Mouse (Mus musculus): ENCODE measurements around the gene Fuom. TPM values are rescaled to one million over a fixed set of nuclear protein-coding genes. Genes with fewer than 3 reads are reported as not detected.
A peak's percentile ranks its signal among the peaks of the same experiment; 100 is the strongest.

The Fuom gene
- polyA plus RNA-seq, 1 experiment from 2014 or later: 15.8 TPM

GRCm38 (mm10) chr7:140116329-140117054 lies 14.3 kb upstream of the Fuom start, which contains the start of gene Echs1:
Gene Echs1, minus strand, starts transcription at chr7:140116476.
- no peaks in the 10 kb centered on the region for H3K4me1 ChIP-seq (replicated peaks; ENCODE audit: control insufficient read depth, insufficient read depth, low read length)
- H3K27me3 ChIP-seq (ENCODE audit: control insufficient read depth, insufficient read depth, low read length): no peaks in the 10 kb centered on the region
- peak; percentile 96 for ATAC-seq (replicated peaks; ENCODE audit: low FRiP score)
- no peaks in the 10 kb centered on the region for H3K9me3 ChIP-seq (ENCODE audit: control insufficient read depth, low read length)
- 4% methylated on average over 28 of the region's 28 CpGs for WGBS
- peak within 1 kb of the TSS; percentile 56 for H3K4me3 ChIP-seq (ENCODE audit: low read depth, low read length)
- peak within 1 kb of the TSS; percentile 80 for H3K9ac ChIP-seq (ENCODE audit: low read length)
- DNase-seq (ENCODE audit: low spot score): peak; percentile 89
- H3K4me2 ChIP-seq (ENCODE audit: low read depth, low read length, severe bottlenecking): peak within 1 kb of the TSS; percentile 68
- H3K27ac ChIP-seq (ENCODE audit: low read depth, low read length): 0 out of 2 replicates have a peak within 1 kb of the TSS, but pooled peaks have one; percentile 3
- H3K36me3 ChIP-seq (ENCODE audit: control insufficient read depth, insufficient read depth, low read length): peaks cover 3% of the 10 kb centered on the region; the same call in 1 of the 2 replicates

GRCm38 (mm10) chr7:140115583-140116328 lies 13.5 kb upstream of the Fuom start, which contains the start of gene Paox:
Gene Paox, plus strand, starts transcription at chr7:140115799.
- H3K9me3 ChIP-seq (ENCODE audit: control insufficient read depth, low read length): no peaks in the 10 kb centered on the region
- peak within 1 kb of the TSS; percentile 56 for H3K4me3 ChIP-seq (ENCODE audit: low read depth, low read length)
- ATAC-seq (replicated peaks; ENCODE audit: low FRiP score) (peak; percentile 72), DNase-seq (ENCODE audit: low spot score) (no peak)
- 3% methylated on average over 23 of the region's 23 CpGs for WGBS
- H3K27ac ChIP-seq (ENCODE audit: low read depth, low read length): 0 out of 2 replicates have a peak within 1 kb of the TSS, but pooled peaks have one; percentile 3
- peak within 1 kb of the TSS; percentile 68 for H3K4me2 ChIP-seq (ENCODE audit: low read depth, low read length, severe bottlenecking)
- H3K9ac ChIP-seq (ENCODE audit: low read length): peak within 1 kb of the TSS; percentile 80
- H3K4me1 ChIP-seq (replicated peaks; ENCODE audit: control insufficient read depth, insufficient read depth, low read length): no peaks in the 10 kb centered on the region
- H3K36me3 ChIP-seq (ENCODE audit: control insufficient read depth, insufficient read depth, low read length): peaks cover 3% of the 10 kb centered on the region; the same call in 1 of the 2 replicates
- H3K27me3 ChIP-seq (ENCODE audit: control insufficient read depth, insufficient read depth, low read length): no peaks in the 10 kb centered on the region

- H3K4me2 ChIP-seq (ENCODE audit: low read depth, low read length, severe bottlenecking): no peak overlapping the region
- 73% methylated on average over 3 of the region's 3 CpGs for WGBS
- no peak overlapping the region for H3K9ac ChIP-seq (ENCODE audit: low read length)
- H3K27me3 ChIP-seq (ENCODE audit: control insufficient read depth, insufficient read depth, low read length): no peaks in the 10 kb centered on the region
- no peaks in the 10 kb centered on the region for H3K9me3 ChIP-seq (ENCODE audit: control insufficient read depth, low read length)
- H3K4me3 ChIP-seq (ENCODE audit: low read depth, low read length): no peak overlapping the region
- no peak for DNase-seq (ENCODE audit: low spot score)
- no peak for ATAC-seq (replicated peaks; ENCODE audit: low FRiP score)
- no peak overlapping the region for H3K27ac ChIP-seq (ENCODE audit: low read depth, low read length)
- H3K36me3 ChIP-seq (ENCODE audit: control insufficient read depth, insufficient read depth, low read length): peaks cover 3% of the 10 kb centered on the region; the same call in 1 of the 2 replicates
- H3K4me1 ChIP-seq (replicated peaks; ENCODE audit: control insufficient read depth, insufficient read depth, low read length): no peaks in the 10 kb centered on the region
Measured at GRCm38 (mm10) chr7:140111943-140112342, 9.7 kb upstream of the Fuom start.

GRCm38 (mm10) chr7:140104009-140104408 lies 1.8 kb upstream of the Fuom start:
- H3K4me2 ChIP-seq (ENCODE audit: low read depth, low read length, severe bottlenecking): no peak overlapping the region
- no peaks in the 10 kb centered on the region for H3K4me1 ChIP-seq (replicated peaks; ENCODE audit: control insufficient read depth, insufficient read depth, low read length)
- H3K4me3 ChIP-seq (ENCODE audit: low read depth, low read length): no peak overlapping the region
- H3K27ac ChIP-seq (ENCODE audit: low read depth, low read length): no peak overlapping the region
- WGBS: 81% methylated on average over 4 of the region's 4 CpGs
- DNase-seq (ENCODE audit: low spot score): no peak
- no peaks in the 10 kb centered on the region for H3K9me3 ChIP-seq (ENCODE audit: control insufficient read depth, low read length)
- no peak overlapping the region for H3K9ac ChIP-seq (ENCODE audit: low read length)
- no peaks in the 10 kb centered on the region for H3K27me3 ChIP-seq (ENCODE audit: control insufficient read depth, insufficient read depth, low read length)
- ATAC-seq (replicated peaks; ENCODE audit: low FRiP score): no peak
- no peaks in the 10 kb centered on the region; the same call in 1 of the 2 replicates for H3K36me3 ChIP-seq (ENCODE audit: control insufficient read depth, insufficient read depth, low read length)

GRCm38 (mm10) chr7:140101498-140101897 lies 743 bp downstream of the Fuom start:
- peak; percentile 51; the same call in 1 of the 2 replicates for ATAC-seq (replicated peaks; ENCODE audit: low FRiP score)
- peak overlapping the region; percentile 73 for H3K4me2 ChIP-seq (ENCODE audit: low read depth, low read length, severe bottlenecking)

GRCm38 (mm10) chr7:140098466-140098865 lies 3.8 kb downstream of the Fuom start:
- Histone ChIP-seq H3K9ac (ENCODE audit: low read length) (no peak overlapping the region), H3K36me3 (ENCODE audit: control insufficient read depth, insufficient read depth, low read length) (no peaks in the 10 kb centered on the region), H3K4me3 (ENCODE audit: low read depth, low read length) (no peak overlapping the region), H3K27me3 (ENCODE audit: control insufficient read depth, insufficient read depth, low read length) (no peaks in the 10 kb centered on the region), H3K9me3 (ENCODE audit: control insufficient read depth, low read length) (no peaks in the 10 kb centered on the region), H3K27ac (ENCODE audit: low read depth, low read length) (no peak overlapping the region), H3K4me1 (replicated peaks; ENCODE audit: control insufficient read depth, insufficient read depth, low read length) (no peaks in the 10 kb centered on the region), H3K4me2 (ENCODE audit: low read depth, low read length, severe bottlenecking) (no peak overlapping the region)
- DNase-seq (ENCODE audit: low spot score): no peak
- WGBS: 89% methylated on average over 1 of the region's 1 CpGs
- no peak for ATAC-seq (replicated peaks; ENCODE audit: low FRiP score)

More at GRCm38 (mm10) chr7:140101498-140101897, 743 bp downstream of the Fuom start:
- H3K27ac ChIP-seq (ENCODE audit: low read depth, low read length): no peak overlapping the region
- H3K9ac ChIP-seq (ENCODE audit: low read length): peak overlapping the region; percentile 68
- H3K4me1 ChIP-seq (replicated peaks; ENCODE audit: control insufficient read depth, insufficient read depth, low read length): no peaks in the 10 kb centered on the region
- no peaks in the 10 kb centered on the region; the same call in 1 of the 2 replicates for H3K36me3 ChIP-seq (ENCODE audit: control insufficient read depth, insufficient read depth, low read length)
- no peak for DNase-seq (ENCODE audit: low spot score)
- WGBS: 81% methylated on average over 10 of the region's 10 CpGs
- H3K9me3 ChIP-seq (ENCODE audit: control insufficient read depth, low read length): no peaks in the 10 kb centered on the region
- peak overlapping the region; percentile 37 for H3K4me3 ChIP-seq (ENCODE audit: low read depth, low read length)
- no peaks in the 10 kb centered on the region for H3K27me3 ChIP-seq (ENCODE audit: control insufficient read depth, insufficient read depth, low read length)

GRCm38 (mm10) chr7:140096055-140096454 lies 6.2 kb downstream of the Fuom start:
- no peaks in the 10 kb centered on the region for H3K27me3 ChIP-seq (ENCODE audit: control insufficient read depth, insufficient read depth, low read length)
- no peaks in the 10 kb centered on the region for H3K9me3 ChIP-seq (ENCODE audit: control insufficient read depth, low read length)
- no peak overlapping the region for H3K4me3 ChIP-seq (ENCODE audit: low read depth, low read length)
- DNase-seq (ENCODE audit: low spot score) (no peak), ATAC-seq (replicated peaks; ENCODE audit: low FRiP score) (no peak)
- no peaks in the 10 kb centered on the region for H3K36me3 ChIP-seq (ENCODE audit: control insufficient read depth, insufficient read depth, low read length)
- no peak overlapping the region for H3K4me2 ChIP-seq (ENCODE audit: low read depth, low read length, severe bottlenecking)
- H3K9ac ChIP-seq (ENCODE audit: low read length): no peak overlapping the region
- no peaks in the 10 kb centered on the region for H3K4me1 ChIP-seq (replicated peaks; ENCODE audit: control insufficient read depth, insufficient read depth, low read length)
- no peak overlapping the region for H3K27ac ChIP-seq (ENCODE audit: low read depth, low read length)

GRCm38 (mm10) chr7:140095556-140095955 lies 6.7 kb downstream of the Fuom start:
- no peak for DNase-seq (ENCODE audit: low spot score)
- H3K36me3 ChIP-seq (ENCODE audit: control insufficient read depth, insufficient read depth, low read length): no peaks in the 10 kb centered on the region
- no peak for ATAC-seq (replicated peaks; ENCODE audit: low FRiP score)
- no peak overlapping the region for H3K4me2 ChIP-seq (ENCODE audit: low read depth, low read length, severe bottlenecking)
- no peaks in the 10 kb centered on the region for H3K9me3 ChIP-seq (ENCODE audit: control insufficient read depth, low read length)
- no peak overlapping the region for H3K27ac ChIP-seq (ENCODE audit: low read depth, low read length)
- no peak overlapping the region for H3K9ac ChIP-seq (ENCODE audit: low read length)
- H3K4me1 ChIP-seq (replicated peaks; ENCODE audit: control insufficient read depth, insufficient read depth, low read length): no peaks in the 10 kb centered on the region
- H3K4me3 ChIP-seq (ENCODE audit: low read depth, low read length): no peak overlapping the region
- H3K27me3 ChIP-seq (ENCODE audit: control insufficient read depth, insufficient read depth, low read length): no peaks in the 10 kb centered on the region
- 52% methylated on average over 1 of the region's 1 CpGs for WGBS

All from forebrain, embryonic 11.5 days (tissue).